Mouse (Mus musculus) G1E (cell line): ENCODE measurements at regions not wholly inside any gene's neighbourhood (a gene's known extent, or its start where the extent isn't known, plus 50 kb on each side); places are given as distances from the start of the nearest gene placed in this dataset.

Experiments
- ATAC-seq: 2 replicates; pipeline ENCODE4 v1.8.0; 2016; ENCODE audit warnings: mild to moderate bottlenecking; ENCODE audit not compliant: insufficient number of reproducible peaks, poor library complexity, low FRiP score, severe bottlenecking; ENCODE audit errors: extremely low read depth
- DNase-seq: peaks from one replicate; pipeline ENCODE4 v3.0.0; 2012; ENCODE audit warnings: low spot score
- H3K27me3 ChIP-seq: 2 replicates; pipeline ENCODE4 v1.6.1; 2012; ENCODE audit warnings: mild to moderate bottlenecking, low read length, inconsistent platforms; ENCODE audit not compliant: insufficient read depth
- H3K36me3 ChIP-seq: replicated peaks from 2 replicates; pipeline ENCODE3; 2012; ENCODE audit warnings: mild to moderate bottlenecking, inconsistent platforms
- H3K4me1 ChIP-seq: 2 replicates; pipeline ENCODE4 v1.6.1; 2012; ENCODE audit warnings: low read depth, low read length, inconsistent platforms, mixed read lengths; ENCODE audit not compliant: insufficient read depth
- H3K4me3 ChIP-seq: 2 replicates; pipeline ENCODE4 v1.5.1; 2012; ENCODE audit warnings: low read depth, mild to moderate bottlenecking, inconsistent platforms, low read length, moderate library complexity, mixed read lengths
- H3K9me3 ChIP-seq: replicated peaks from 2 replicates; pipeline ENCODE4 v1.6.1; 2012; ENCODE audit warnings: inconsistent platforms
- CTCF ChIP-seq: IDR thresholded peaks from 2 replicates; pipeline ENCODE4 v1.5.1; 2012; ENCODE audit warnings: low read depth, low read length, inconsistent platforms, mixed read lengths
- GATA1 ChIP-seq: IDR thresholded peaks from 2 replicates; pipeline ENCODE4 v1.6.1; 2012; ENCODE audit warnings: borderline replicate concordance, low read length, inconsistent platforms, mixed read lengths
- GATA2 ChIP-seq: IDR thresholded peaks from 2 replicates; pipeline ENCODE4 v1.6.1; 2012; ENCODE audit warnings: low read depth, low read length, inconsistent platforms, borderline replicate concordance
- POLR2AphosphoS5 ChIP-seq: IDR thresholded peaks from 2 replicates; pipeline ENCODE4 v1.6.1; 2012; ENCODE audit warnings: low read depth, low read length, inconsistent platforms; ENCODE audit not compliant: insufficient replicate concordance
- TAL1 ChIP-seq: conservative IDR thresholded peaks from 2 replicates; pipeline ENCODE4 v1.6.1; 2012; ENCODE audit warnings: low read depth, low read length, inconsistent platforms, mixed read lengths

GRCm38 (mm10) chr4:53386309-53386708 is 53.9 kb upstream of the Slc44a1 start:
- TF ChIP-seq GATA1 (no peak), CTCF (no peak), TAL1 (0 out of 2 replicates have a peak, but pooled peaks have one; percentile 15), POLR2AphosphoS5 (no peak)
- no peak overlapping the region; the same call in 1 of the 2 replicates for H3K4me3 ChIP-seq
- H3K27me3 ChIP-seq: no peaks in the 10 kb centered on the region
- ATAC-seq (peak; percentile 95), DNase-seq (peak; percentile 71)
- H3K36me3 ChIP-seq: no peaks in the 10 kb centered on the region
- peaks cover 40% of the 10 kb centered on the region for H3K4me1 ChIP-seq
- no peaks in the 10 kb centered on the region for H3K9me3 ChIP-seq

DNA sequence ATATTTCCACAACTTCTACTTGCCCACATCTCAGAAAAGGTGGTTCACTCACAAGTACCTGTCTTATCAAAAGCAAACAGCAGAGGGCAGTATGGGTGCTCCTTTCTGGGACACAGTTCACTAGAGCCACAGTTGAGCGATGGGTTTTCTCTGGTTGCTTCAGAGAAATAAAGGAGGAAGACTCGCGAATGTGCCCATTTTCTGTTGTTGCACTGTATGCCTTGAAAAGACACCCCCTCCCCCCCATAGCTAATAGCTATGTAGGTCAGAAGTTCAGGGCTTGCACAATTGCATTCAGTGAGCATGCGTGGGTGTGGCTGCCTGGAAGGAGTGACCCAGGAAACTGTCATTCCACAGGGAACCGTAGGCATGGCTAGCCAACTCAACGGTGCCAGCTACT is 55.5 kb upstream of the Slc44a1 start:
- Histone ChIP-seq H3K36me3 (no peaks in the 10 kb centered on the region), H3K27me3 (no peaks in the 10 kb centered on the region), H3K4me1 (peaks cover 41% of the 10 kb centered on the region), H3K4me3 (peak overlapping the region; percentile 30; the same call in 1 of the 2 replicates), H3K9me3 (no peaks in the 10 kb centered on the region)
- ATAC-seq (0 out of 2 replicates have a peak, but pooled peaks have one; percentile 36), DNase-seq (peak; percentile 36)
- no peak for TF ChIP-seq TAL1
- TF ChIP-seq CTCF: peak; percentile 56

DNA sequence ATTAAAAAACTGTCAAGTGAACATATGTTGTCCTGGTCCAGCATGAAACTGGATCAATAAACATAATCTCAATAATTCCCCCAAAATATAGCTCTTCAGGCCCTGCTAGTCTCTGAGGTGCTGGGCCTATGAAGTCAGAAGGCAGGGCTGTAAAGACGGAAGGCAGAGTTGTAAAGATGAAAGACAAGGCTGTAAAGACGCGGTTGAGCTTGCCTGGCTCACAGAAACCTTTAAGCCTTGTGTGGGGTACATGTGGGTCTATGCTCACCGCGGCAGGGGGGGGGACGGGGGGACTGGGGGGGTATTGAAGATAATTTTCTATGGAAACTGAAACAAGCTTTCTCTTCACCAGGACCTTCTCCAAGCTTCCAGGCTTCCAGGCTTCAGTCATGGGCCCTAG is 56.1 kb upstream of the Slc44a1 start:
- no peak for TF ChIP-seq GATA1
- no peak for TF ChIP-seq GATA2
- no peak for TF ChIP-seq POLR2AphosphoS5
- no peak for TF ChIP-seq TAL1
- no peak for TF ChIP-seq CTCF
- H3K4me1 ChIP-seq: peaks cover 41% of the 10 kb centered on the region
- no peaks in the 10 kb centered on the region for H3K36me3 ChIP-seq
- H3K9me3 ChIP-seq: no peaks in the 10 kb centered on the region
- H3K27me3 ChIP-seq: no peaks in the 10 kb centered on the region
- ATAC-seq: no peak
- H3K4me3 ChIP-seq: no peak overlapping the region
- no peak for DNase-seq

DNA sequence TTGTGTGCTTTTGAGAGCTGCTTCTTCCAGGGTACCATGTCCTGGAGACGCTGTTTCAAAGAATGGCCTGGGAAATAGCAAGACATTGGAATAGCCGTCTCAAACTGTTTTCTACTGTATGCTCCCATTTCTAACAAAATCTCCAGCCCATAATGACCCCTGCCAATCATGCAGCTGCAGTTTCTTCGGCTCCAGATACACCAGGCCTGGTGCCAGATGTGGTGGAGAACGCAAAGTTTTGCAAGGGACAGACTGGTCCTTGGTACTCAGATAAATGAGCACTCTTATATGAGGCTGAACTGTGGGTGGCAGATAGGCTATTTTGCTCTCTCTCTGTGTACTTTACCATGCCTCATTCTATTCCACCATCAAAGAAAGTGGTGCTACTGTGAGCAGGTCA is 58.2 kb upstream of the Slc44a1 start:
- Histone ChIP-seq H3K27me3 (peaks cover 8% of the 10 kb centered on the region), H3K36me3 (no peaks in the 10 kb centered on the region), H3K4me3 (no peak overlapping the region), H3K9me3 (no peaks in the 10 kb centered on the region), H3K4me1 (peaks cover 41% of the 10 kb centered on the region)
- ATAC-seq (no peak), DNase-seq (no peak)
- TF ChIP-seq GATA1 (no peak), CTCF (no peak), POLR2AphosphoS5 (no peak), GATA2 (no peak), TAL1 (no peak)

- DNase-seq: no peak
- H3K9me3 ChIP-seq: no peaks in the 10 kb centered on the region
- TF ChIP-seq POLR2AphosphoS5: no peak
- no peak for TF ChIP-seq GATA1
- TF ChIP-seq TAL1: no peak
- TF ChIP-seq GATA2: no peak
- TF ChIP-seq CTCF: no peak
- H3K4me3 ChIP-seq: no peak overlapping the region
- peaks cover 29% of the 10 kb centered on the region for H3K4me1 ChIP-seq
- no peaks in the 10 kb centered on the region for H3K36me3 ChIP-seq
- peaks cover 17% of the 10 kb centered on the region for H3K27me3 ChIP-seq
- ATAC-seq: no peak
These were observed 60.4 kb upstream of the Slc44a1 start for GRCm38 (mm10) chr4:53379855-53380254.

DNA sequence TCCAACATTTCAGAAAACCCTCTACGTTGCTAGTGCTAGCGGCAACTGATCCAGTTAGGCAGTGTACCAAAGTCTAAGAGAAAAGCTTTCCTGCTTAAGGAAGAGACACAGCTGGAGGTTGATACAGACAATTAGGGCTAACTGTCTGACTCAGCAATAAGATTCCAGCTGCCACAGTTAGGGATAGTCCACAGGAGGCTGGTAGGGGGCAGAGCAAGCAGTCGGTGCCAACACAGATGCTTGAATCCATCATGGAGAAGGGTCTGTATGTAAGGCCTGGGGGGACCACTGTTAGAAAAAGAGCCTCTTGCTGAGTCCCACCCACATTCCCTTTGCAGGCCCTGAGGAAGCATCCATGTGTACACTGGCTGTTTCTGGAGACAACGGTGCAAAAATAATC is 63.2 kb upstream of the Slc44a1 start:
- TF ChIP-seq GATA2: no peak
- TF ChIP-seq POLR2AphosphoS5: no peak
- TF ChIP-seq TAL1: no peak
- no peak for TF ChIP-seq GATA1
- TF ChIP-seq CTCF: no peak
- ATAC-seq: no peak
- DNase-seq: no peak
- Histone ChIP-seq H3K9me3 (no peaks in the 10 kb centered on the region), H3K4me3 (no peak overlapping the region), H3K27me3 (peaks cover 20% of the 10 kb centered on the region), H3K36me3 (no peaks in the 10 kb centered on the region), H3K4me1 (peaks cover 10% of the 10 kb centered on the region; the same call in 1 of the 2 replicates)

- DNase-seq: no peak
- Histone ChIP-seq H3K36me3 (no peaks in the 10 kb centered on the region), H3K4me3 (no peak overlapping the region), H3K9me3 (no peaks in the 10 kb centered on the region), H3K27me3 (peaks cover 3% of the 10 kb centered on the region; the same call in 1 of the 2 replicates), H3K4me1 (peaks cover 15% of the 10 kb centered on the region)
- ATAC-seq: no peak
- no peak for TF ChIP-seq GATA1
- TF ChIP-seq CTCF: no peak
- TF ChIP-seq POLR2AphosphoS5: no peak
- TF ChIP-seq TAL1: no peak
- TF ChIP-seq GATA2: no peak
These were observed 83.8 kb upstream of the Slc44a1 start for GRCm38 (mm10) chr4:53356374-53356773.
